Mouse (Mus musculus): ENCODE measurements around the gene Hnrnpm. TPM values are rescaled to one million over a fixed set of nuclear protein-coding genes. Genes with fewer than 3 reads are reported as not detected.

Hnrnpm gene
- polyA plus RNA-seq, 1 experiment = 68.2 TPM

DNA sequence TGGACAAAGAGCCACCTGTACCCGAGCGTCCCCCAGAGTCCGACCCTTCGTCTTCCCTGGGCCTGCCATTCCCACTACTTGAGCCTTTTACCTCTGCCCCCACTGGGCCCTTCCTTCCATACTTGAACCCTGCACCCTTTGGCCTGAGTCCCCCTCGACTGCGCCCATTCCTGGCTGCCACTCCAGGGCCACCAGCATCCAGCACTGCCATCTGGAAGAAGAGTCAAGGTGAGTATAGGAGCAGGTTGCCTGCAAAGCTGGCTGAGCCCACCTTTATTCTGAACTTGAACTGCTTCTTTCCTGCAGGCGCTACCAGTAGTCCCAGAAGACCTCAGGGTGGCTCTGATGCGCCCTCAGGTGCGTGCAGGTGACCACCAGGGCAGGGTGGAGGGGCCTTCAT lies 55.4 kb downstream of the Hnrnpm start:
- no peaks in the 10 kb centered on the region for H3K36me3 ChIP-seq (ENCODE audit: control insufficient read depth, insufficient read depth)
- TF ChIP-seq USF1 (IDR thresholded peaks at IDR 0.05; ENCODE audit: low read depth) (no peak), E2F4 (IDR thresholded peaks at IDR 0.05; ENCODE audit: insufficient read depth) (no peak), REST (IDR thresholded peaks at IDR 0.05; ENCODE audit: insufficient read depth, insufficient read length) (no peak), MYOG (IDR thresholded peaks at IDR 0.05; ENCODE audit: control insufficient read depth in 1 of 3, insufficient read depth in 1 of 3, insufficient read length in 2 of 3, low read depth in 2 of 3) (no peak), SRF (IDR thresholded peaks at IDR 0.05; ENCODE audit: control insufficient read depth, insufficient read length, low read depth) (no peak), POLR2AphosphoS2 (IDR thresholded peaks at IDR 0.05; ENCODE audit: insufficient read length, low read depth) (peak; percentile 43), MYOD1 (IDR thresholded peaks at IDR 0.05; ENCODE audit: control insufficient read depth in 1 of 3, insufficient read length in 2 of 3, low read depth in 2 of 3) (no peak), TCF12 (IDR thresholded peaks at IDR 0.05; ENCODE audit: insufficient read depth, poor library complexity, severe bottlenecking) (no peak)

DNA sequence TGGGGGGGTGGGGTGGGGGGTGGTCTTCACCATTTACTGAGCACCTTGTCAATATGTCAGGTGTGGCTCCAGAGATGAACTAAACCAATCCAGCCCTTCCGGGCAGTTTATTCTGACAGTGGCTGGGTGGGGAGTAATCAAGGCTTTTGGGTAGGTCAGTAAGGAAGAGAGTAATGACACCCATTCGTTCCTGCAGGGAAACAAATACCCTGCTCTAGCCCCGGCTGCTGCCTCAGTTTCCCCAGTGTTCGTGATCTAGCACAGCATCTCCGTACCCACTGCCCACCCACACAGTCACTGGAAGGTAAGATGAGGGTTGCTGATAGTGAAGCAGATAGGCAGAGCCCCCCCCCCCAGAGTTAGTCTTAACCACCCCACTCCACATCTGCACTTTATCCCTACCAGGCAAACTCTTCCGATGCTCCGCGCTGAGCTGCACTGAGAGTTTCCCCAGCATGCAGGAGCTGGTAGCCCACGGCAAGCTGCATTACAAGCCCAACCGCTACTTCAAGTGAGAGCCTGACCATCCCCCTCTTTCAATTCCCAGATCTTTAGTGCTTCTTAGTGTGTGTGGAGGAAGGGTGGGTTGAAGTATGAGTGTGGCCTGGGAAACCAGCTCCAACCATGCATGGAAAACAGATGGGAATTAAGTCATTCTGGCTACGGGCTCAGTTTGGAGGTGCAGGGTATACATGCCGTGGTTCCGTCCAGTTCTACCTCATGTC lies 56.3 kb downstream of the Hnrnpm start:
- H3K36me3 ChIP-seq (ENCODE audit: control insufficient read depth, insufficient read depth) = no peaks in the 10 kb centered on the region
- peaks cover 7% of the 10 kb centered on the region for H3K79me2 ChIP-seq (ENCODE audit: control insufficient read depth, insufficient read depth)
- no peaks in the 10 kb centered on the region for H3K27me3 ChIP-seq (ENCODE audit: control insufficient read depth, insufficient read depth, insufficient read length)
- H3K4me3 ChIP-seq = peak overlapping the region; percentile 29
- TF ChIP-seq POLR2AphosphoS2 (IDR thresholded peaks at IDR 0.05; ENCODE audit: insufficient read length, low read depth) (peak; percentile 5), REST (IDR thresholded peaks at IDR 0.05; ENCODE audit: insufficient read depth, insufficient read length) (no peak)
- H3K4me2 ChIP-seq (ENCODE audit: low read depth) = no peak overlapping the region
- H3ac ChIP-seq (ENCODE audit: control insufficient read depth, insufficient read length) = no peak overlapping the region

More for the DNA sequence above, 55.4 kb downstream of the Hnrnpm start:
- Histone ChIP-seq H3ac (ENCODE audit: control insufficient read depth, insufficient read length) (no peak overlapping the region), H3K4me2 (ENCODE audit: low read depth) (no peak overlapping the region), H3K27me3 (ENCODE audit: control insufficient read depth, insufficient read depth, insufficient read length) (no peaks in the 10 kb centered on the region), H3K79me2 (ENCODE audit: control insufficient read depth, insufficient read depth) (peaks cover 7% of the 10 kb centered on the region), H3K4me3 (no peak overlapping the region)

DNA sequence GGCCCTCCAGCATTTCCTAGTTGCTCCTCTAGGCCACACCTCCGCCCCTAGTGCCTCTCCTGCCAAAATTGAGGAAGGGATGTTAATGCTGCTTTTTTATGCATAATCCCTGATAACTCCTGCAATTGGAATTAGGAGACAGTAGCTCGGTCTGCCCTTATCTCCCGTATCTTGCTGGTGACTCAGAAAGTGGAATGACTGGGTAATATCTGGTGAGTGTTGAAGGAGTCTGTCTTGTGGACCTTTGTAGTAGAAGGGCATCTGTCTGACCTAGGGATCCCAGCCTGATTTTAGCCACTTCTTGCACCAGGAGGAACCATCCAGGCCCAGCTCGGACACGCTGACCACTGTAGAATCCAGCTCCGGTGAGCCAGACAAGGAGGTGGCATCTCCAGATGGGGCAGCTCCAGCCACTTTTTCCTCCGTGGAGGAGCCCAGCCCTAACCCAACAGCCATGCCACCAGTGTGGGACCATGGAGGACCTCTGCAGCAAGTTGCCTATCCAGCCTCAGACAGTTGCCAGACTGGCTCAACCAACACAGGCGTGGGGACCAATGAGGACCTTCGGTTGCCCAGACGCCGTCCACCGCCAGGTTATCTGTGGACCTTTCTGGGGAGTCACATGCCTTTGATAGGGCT lies 57.1 kb downstream of the Hnrnpm start:
- no peaks in the 10 kb centered on the region for H3K27me3 ChIP-seq (ENCODE audit: control insufficient read depth, insufficient read depth, insufficient read length)
- H3K79me2 ChIP-seq (ENCODE audit: control insufficient read depth, insufficient read depth) = peaks cover 7% of the 10 kb centered on the region
- H3K4me3 ChIP-seq = peak overlapping the region; percentile 29
- no peaks in the 10 kb centered on the region for H3K36me3 ChIP-seq (ENCODE audit: control insufficient read depth, insufficient read depth)
- H3K4me2 ChIP-seq (ENCODE audit: low read depth) = peak overlapping the region; percentile 82
- no peak for TF ChIP-seq MYOG (IDR thresholded peaks at IDR 0.05; ENCODE audit: control insufficient read depth in 1 of 3, insufficient read depth in 1 of 3, insufficient read length in 2 of 3, low read depth in 2 of 3)
- TF ChIP-seq TCF3 (IDR thresholded peaks at IDR 0.05; ENCODE audit: insufficient read length, low read depth) = no peak
- TF ChIP-seq USF1 (IDR thresholded peaks at IDR 0.05; ENCODE audit: low read depth) = no peak
- no peak for TF ChIP-seq MYOD1 (IDR thresholded peaks at IDR 0.05; ENCODE audit: control insufficient read depth in 1 of 3, insufficient read length in 2 of 3, low read depth in 2 of 3)
- no peak for TF ChIP-seq POLR2AphosphoS2 (IDR thresholded peaks at IDR 0.05; ENCODE audit: insufficient read length, low read depth)
- no peak for TF ChIP-seq E2F4 (IDR thresholded peaks at IDR 0.05; ENCODE audit: insufficient read depth)
- peak overlapping the region; percentile 89 for H3ac ChIP-seq (ENCODE audit: control insufficient read depth, insufficient read length)

DNA sequence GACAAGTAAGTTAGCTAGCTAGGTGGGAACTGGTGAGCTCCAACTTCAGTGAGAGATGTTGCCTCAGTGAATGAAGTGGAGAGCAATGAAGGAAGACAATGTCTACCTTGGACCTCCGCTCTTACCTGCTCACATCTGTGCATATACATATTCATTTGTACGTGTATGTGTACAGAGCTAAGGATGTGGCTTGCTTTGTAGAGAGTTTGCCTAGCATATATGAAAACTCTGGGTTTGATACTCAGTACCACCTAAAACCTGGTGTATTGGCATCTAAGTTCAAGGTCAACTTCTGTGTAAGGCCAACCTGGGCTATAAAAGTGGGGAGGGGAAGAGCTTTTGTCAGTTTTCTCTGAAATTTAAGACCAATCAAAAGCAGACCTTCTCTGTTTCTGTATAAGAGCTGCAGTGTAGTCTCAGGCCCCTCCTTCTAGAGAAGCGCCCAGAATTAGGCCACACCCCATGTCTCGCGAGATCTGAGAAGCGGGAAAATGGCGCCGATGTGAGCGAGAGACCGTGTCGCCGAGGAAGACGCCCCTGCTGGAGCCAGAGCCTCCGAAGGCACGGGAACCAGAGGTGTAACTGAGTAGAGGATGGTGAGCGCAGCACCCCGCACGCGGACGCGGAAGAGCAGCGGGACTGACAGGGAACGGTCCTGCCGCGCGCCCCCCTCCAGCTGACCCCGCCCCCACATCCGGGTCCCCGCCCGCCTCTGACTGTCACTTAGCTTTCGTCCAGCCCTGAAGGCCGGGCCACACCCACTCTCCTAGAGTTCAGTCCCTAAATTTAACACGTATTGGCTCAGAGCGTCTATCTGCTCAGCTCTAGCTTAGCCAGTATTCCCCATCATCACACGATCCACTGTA lies 57.8 kb downstream of the Hnrnpm start, which contains the start of gene Zfp414:
Gene Zfp414, plus strand, starts transcription at position 470 of the 866 bp plus-strand sequence.
- Histone ChIP-seq H3K27me3 (ENCODE audit: control insufficient read depth, insufficient read depth, insufficient read length) (no peaks in the 10 kb centered on the region), H3K79me2 (ENCODE audit: control insufficient read depth, insufficient read depth) (peaks cover 7% of the 10 kb centered on the region), H3K36me3 (ENCODE audit: control insufficient read depth, insufficient read depth) (no peaks in the 10 kb centered on the region), H3ac (ENCODE audit: control insufficient read depth, insufficient read length) (peak within 1 kb of the TSS; percentile 89), H3K4me2 (ENCODE audit: low read depth) (peak within 1 kb of the TSS; percentile 82), H3K4me3 (peak within 1 kb of the TSS; percentile 29)
- TF ChIP-seq TCF3 (IDR thresholded peaks at IDR 0.05; ENCODE audit: insufficient read length, low read depth) = no peak
- no peak for TF ChIP-seq REST (IDR thresholded peaks at IDR 0.05; ENCODE audit: insufficient read depth, insufficient read length)
- no peak for TF ChIP-seq MAX (IDR thresholded peaks at IDR 0.05; ENCODE audit: low read depth)
- no peak for TF ChIP-seq USF1 (IDR thresholded peaks at IDR 0.05; ENCODE audit: low read depth)
- no peak for TF ChIP-seq CEBPB (IDR thresholded peaks at IDR 0.05; ENCODE audit: insufficient read depth, poor library complexity, severe bottlenecking)
- no peak for TF ChIP-seq SRF (IDR thresholded peaks at IDR 0.05; ENCODE audit: control insufficient read depth, insufficient read length, low read depth)
- TF ChIP-seq POLR2A (IDR thresholded peaks at IDR 0.05; ENCODE audit: insufficient read length, low read depth) = peak; percentile 68
- TF ChIP-seq POLR2AphosphoS2 (IDR thresholded peaks at IDR 0.05; ENCODE audit: insufficient read length, low read depth) = peak; percentile 83
- no peak for TF ChIP-seq MYOD1 (IDR thresholded peaks at IDR 0.05; ENCODE audit: control insufficient read depth in 1 of 3, insufficient read length in 2 of 3, low read depth in 2 of 3)
- TF ChIP-seq E2F4 (IDR thresholded peaks at IDR 0.05; ENCODE audit: insufficient read depth) = no peak
- TF ChIP-seq TCF12 (IDR thresholded peaks at IDR 0.05; ENCODE audit: insufficient read depth, poor library complexity, severe bottlenecking) = no peak
- TF ChIP-seq MYOG (IDR thresholded peaks at IDR 0.05; ENCODE audit: control insufficient read depth in 1 of 3, insufficient read depth in 1 of 3, insufficient read length in 2 of 3, low read depth in 2 of 3) = no peak
